Mouse (Mus musculus): ENCODE measurements around the gene Prap1.

Prap1 gene

GRCm38 (mm10) chr7:140125278-140126021 is 32.3 kb downstream of the Prap1 start:
- in situ Hi-C loops (cut with MboI; ENCODE audit: unreplicated experiment in 2 of 2): loop anchor here in 1 of 2 experiments (25.0 kb wide), 2 partner anchors 738 to 1937 kb away; partner anchors contain the start of genes Inpp5a and Mob2

DNA sequence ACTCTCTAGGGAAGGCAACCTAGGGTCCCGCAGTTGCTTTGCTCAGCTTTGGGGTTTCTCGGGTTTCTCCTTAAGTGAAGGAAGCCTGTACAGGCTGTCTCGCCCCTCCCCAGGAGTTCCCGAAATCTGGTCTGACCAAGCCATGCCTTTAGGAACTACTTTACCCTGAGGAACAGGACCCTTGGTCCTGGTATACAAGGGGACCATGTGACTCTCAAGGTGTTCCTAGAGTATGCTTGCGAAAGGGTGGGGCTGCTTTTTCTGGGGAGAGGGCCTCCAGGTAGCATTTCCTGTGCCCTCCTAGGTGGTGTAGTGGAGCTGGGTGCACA is 32.8 kb downstream of the Prap1 start:
- in situ Hi-C loops (cut with MboI; ENCODE audit: unreplicated experiment in 2 of 2): loop anchor here in 1 of 2 experiments (25.0 kb wide), 2 partner anchors 739 to 1936 kb away; partner anchors contain the start of genes Inpp5a and Mob2

DNA sequence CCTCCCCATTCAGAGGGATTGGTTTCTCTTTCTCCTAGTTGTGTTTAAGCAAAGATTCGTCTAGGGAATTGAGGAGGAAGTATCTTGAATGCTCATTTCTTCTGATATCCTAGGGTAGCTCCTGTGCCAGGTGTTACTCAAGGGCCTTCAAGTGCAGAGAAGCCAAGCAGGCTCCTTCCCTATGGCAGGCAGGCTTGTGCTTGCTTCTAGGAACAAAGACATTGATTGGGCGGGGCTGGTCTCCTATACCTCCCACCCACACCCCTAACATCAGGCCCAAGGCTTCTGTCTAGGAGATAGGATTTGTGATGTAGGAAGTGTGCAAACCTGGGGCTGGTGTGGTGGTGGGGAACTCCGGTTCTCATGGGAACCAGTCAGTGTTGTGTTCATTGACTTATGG is 33.7 kb downstream of the Prap1 start:
- in situ Hi-C loops (cut with MboI; ENCODE audit: unreplicated experiment in 2 of 2): loop anchor here in 1 of 2 experiments (25.0 kb wide), 2 partner anchors 740 to 1935 kb away; partner anchors contain the start of genes Inpp5a and Mob2

GRCm38 (mm10) chr7:140127911-140128310 is 34.7 kb downstream of the Prap1 start:
- in situ Hi-C loops (cut with MboI; ENCODE audit: unreplicated experiment in 2 of 2): loop anchor here in 1 of 2 experiments (25.0 kb wide), 2 partner anchors 741 to 1934 kb away; partner anchors contain the start of genes Inpp5a and Mob2

DNA sequence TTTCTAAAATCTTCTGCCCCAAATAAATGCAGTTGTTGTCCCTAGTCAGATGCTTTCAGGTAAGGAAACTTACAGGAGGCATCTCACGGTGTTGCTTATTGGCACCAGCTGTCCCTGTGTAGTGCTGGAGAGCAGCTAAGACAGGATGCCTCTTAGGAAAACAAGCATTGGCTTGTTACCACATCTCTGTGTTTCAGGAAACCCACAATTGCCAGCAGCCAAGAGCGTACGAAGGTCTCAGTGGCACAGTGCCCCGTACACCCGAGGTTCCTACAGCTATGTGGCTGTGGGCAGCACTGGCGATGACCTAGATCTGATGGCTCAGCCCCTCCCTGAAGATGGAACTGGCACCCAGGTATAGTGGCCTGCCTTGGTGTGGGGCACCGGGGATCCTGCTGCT is 39.0 kb downstream of the Prap1 start:
- in situ Hi-C loops (cut with MboI; ENCODE audit: unreplicated experiment in 2 of 2): loop anchor here in 1 of 2 experiments (25.0 kb wide), 2 partner anchors 745 to 1930 kb away; partner anchors contain the start of genes Inpp5a and Mob2

- in situ Hi-C loops (cut with MboI; ENCODE audit: unreplicated experiment in 2 of 2): loop anchor here in 1 of 2 experiments (25.0 kb wide), 2 partner anchors 747 to 1928 kb away; partner anchors contain the start of genes Inpp5a and Mob2
These were observed 40.8 kb downstream of the Prap1 start for GRCm38 (mm10) chr7:140134033-140134432.

- in situ Hi-C loops (cut with MboI; ENCODE audit: unreplicated experiment in 2 of 2): loop anchor here in 1 of 2 experiments (25.0 kb wide), 2 partner anchors 748 to 1927 kb away; partner anchors contain the start of genes Inpp5a and Mob2
These were observed 42.0 kb downstream of the Prap1 start for GRCm38 (mm10) chr7:140135106-140135770.

DNA sequence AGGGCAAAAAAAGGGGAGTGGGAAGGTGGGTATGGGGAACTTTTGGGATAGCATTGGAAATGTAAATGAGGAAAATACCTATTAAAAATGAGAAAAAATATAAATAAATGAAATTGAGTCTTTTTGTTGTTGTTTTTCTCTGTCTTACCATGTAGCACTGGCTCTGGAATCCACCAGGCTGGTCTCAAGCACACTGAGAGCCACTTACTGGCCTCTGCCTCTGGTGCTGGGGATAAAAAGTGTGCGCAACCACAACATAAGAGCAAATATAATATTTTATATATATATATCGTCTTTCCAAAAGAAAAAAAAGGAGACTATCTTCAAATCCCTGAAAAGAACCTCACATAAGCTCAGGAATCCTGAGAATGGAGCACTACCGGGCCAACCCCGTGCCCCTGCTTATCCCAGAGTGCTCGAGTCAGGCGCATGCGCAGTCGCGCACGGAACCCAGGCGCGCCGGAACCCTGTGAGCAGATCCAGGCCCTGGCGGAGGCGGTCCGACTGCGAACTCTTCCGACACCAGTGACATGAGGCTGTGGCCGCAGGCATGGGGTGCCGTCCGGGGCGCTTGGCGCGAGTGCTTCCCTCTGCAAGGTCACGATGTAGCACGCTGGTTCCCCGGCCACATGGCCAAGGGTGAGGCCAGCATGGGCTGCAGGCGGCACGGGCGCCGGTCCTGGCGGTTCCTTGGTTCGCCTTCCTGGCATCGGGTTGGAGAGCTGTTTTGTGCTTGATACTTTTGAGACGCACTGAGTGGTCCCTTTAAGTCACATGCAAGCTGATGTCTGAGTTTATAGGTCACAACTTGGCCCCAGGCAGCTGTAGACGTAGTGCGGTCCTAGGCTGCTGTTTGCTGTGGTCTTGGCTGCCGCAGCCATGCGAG is 44.2 kb downstream of the Prap1 start, which contains the start of gene Mtg1:
TSS of gene Mtg1 (plus strand) at position 430 of the 886 bp plus-strand sequence.
- in situ Hi-C loops (cut with MboI; ENCODE audit: unreplicated experiment in 2 of 2): loop anchor here in 1 of 2 experiments (25.0 kb wide), 2 partner anchors 750 to 1925 kb away; partner anchors contain the start of genes Inpp5a and Mob2

DNA sequence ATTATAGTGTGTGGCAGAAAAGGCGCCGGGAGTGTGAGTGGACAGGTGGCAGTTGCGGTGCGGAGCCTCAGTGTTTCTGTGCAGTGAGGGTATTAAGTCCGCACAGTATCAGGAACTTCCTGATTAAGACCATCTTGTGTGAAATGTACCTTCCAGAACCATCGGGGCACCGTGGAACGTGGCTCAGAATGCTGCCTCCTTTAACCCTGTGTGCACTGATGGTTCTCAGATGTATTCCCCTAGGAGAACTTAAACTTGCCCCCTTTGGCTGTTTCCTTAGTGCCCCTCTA is 44.8 kb downstream of the Prap1 start:
- in situ Hi-C loops (cut with MboI; ENCODE audit: unreplicated experiment in 2 of 2): loop anchor here in 1 of 2 experiments (25.0 kb wide), 2 partner anchors 751 to 1924 kb away; partner anchors contain the start of genes Inpp5a and Mob2

GRCm38 (mm10) chr7:140141350-140141749 is 48.2 kb downstream of the Prap1 start:
- in situ Hi-C loops (cut with MboI; ENCODE audit: unreplicated experiment in 2 of 2): loop anchor here (5.0 to 25.0 kb wide), 4 partner anchors 59 to 1921 kb away; partner anchors contain the start of genes Caly (in 2 of the 2), Inpp5a (in 1 of the 2) and Mob2 (in 1 of the 2)

DNA sequence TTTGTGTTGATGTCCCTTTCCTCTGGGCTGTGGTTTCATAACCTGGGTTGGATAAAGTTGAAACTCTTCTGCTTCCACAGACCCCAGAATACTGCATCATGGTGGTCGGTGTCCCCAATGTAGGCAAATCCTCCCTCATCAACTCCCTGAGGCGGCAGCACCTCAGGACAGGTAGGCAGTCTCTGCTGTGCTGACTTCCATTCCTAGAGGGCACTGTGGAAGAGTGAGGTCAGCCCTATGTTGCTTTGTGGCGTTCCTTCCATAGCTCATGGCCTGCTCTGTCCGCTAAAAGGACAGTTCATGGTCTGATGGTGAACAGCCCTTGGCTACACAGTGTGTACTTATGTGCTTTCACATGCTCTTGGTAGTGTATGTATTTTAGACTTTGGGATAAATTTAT is 51.4 kb downstream of the Prap1 start:
- in situ Hi-C loops (cut with MboI; ENCODE audit: unreplicated experiment in 2 of 2): loop anchor here (5.0 to 25.0 kb wide), 4 partner anchors 62 to 1918 kb away; partner anchors contain the start of genes Caly (in 2 of the 2), Inpp5a (in 1 of the 2) and Mob2 (in 1 of the 2)

Data from v-Abl transformed pro-B cells (cell line).